Mouse (Mus musculus): ENCODE measurements at regions not wholly inside any gene's neighbourhood (a gene's known extent, or its start where the extent isn't known, plus 50 kb on each side); places are given as distances from the start of the nearest gene placed in this dataset.

- TF ChIP-seq CTCF (IDR thresholded peaks at IDR 0.05; ENCODE audit: extremely low read depth, insufficient read depth, insufficient read length, insufficient replicate concordance): no peak
- no peak for TF ChIP-seq POLR2A (IDR thresholded peaks at IDR 0.05; ENCODE audit: low read depth, low read length)
Observed at GRCm38 (mm10) chr3:35253861-35254260, 500.0 kb upstream of the Atp11b start.

All from spleen, adult 2 months (tissue).